Mouse (Mus musculus) G1E (cell line): Measurements from ENCODE around the gene Hist1h2bj.

Source experiments
- CTCF ChIP-seq: IDR thresholded peaks from 2 replicates; pipeline ENCODE4 v1.5.1; 2012; ENCODE audit warnings: low read depth, low read length, inconsistent platforms, mixed read lengths
- GATA1 ChIP-seq: IDR thresholded peaks from 2 replicates; pipeline ENCODE4 v1.6.1; 2012; ENCODE audit warnings: borderline replicate concordance, low read length, inconsistent platforms, mixed read lengths
- GATA2 ChIP-seq: IDR thresholded peaks from 2 replicates; pipeline ENCODE4 v1.6.1; 2012; ENCODE audit warnings: low read depth, low read length, inconsistent platforms, borderline replicate concordance
- POLR2AphosphoS5 ChIP-seq: IDR thresholded peaks from 2 replicates; pipeline ENCODE4 v1.6.1; 2012; ENCODE audit warnings: low read depth, low read length, inconsistent platforms; ENCODE audit not compliant: insufficient replicate concordance
- TAL1 ChIP-seq: conservative IDR thresholded peaks from 2 replicates; pipeline ENCODE4 v1.6.1; 2012; ENCODE audit warnings: low read depth, low read length, inconsistent platforms, mixed read lengths

DNA sequence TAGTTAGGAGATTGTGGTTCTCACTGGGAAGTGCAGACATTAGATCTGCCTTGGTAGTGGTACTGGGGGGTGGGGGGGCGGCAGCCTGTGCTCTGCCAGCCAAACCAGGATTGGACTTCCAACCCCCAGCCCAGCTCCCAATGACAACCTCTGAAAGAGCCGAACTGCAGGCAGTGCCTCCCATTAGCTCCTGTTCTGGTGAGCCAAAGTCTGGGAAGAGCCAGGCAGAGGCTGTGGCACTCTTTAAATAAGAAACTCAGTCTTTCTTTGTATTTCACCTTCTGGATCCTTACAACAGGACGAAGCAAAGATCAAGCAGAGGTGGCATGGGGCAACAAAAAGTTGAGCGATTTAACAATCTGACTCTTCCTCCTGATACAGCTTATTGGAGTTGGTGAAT is 43.9 kb upstream of the Hist1h2bj start:
- TF ChIP-seq CTCF (no peak), POLR2AphosphoS5 (no peak), GATA1 (no peak), TAL1 (no peak), GATA2 (no peak)
